Mouse (Mus musculus) cortical plate, adult 2 months (tissue): ENCODE data around the gene Spocd1.

Experiments
- CTCF ChIP-seq: fragments of 200-500 bp; IDR thresholded peaks from 2 replicates; pipeline ENCODE4 v1.5.1; 2011; ENCODE audit warnings: mild to moderate bottlenecking, control low read depth, low read length; ENCODE audit not compliant: insufficient read depth; ENCODE audit errors: extremely low read depth
- POLR2A ChIP-seq: fragments of 200-500 bp; IDR thresholded peaks from 2 replicates; pipeline ENCODE4 v1.6.1; 2011; ENCODE audit warnings: mild to moderate bottlenecking, low read length, control low read depth; ENCODE audit not compliant: insufficient read depth; ENCODE audit errors: extremely low read depth

DNA sequence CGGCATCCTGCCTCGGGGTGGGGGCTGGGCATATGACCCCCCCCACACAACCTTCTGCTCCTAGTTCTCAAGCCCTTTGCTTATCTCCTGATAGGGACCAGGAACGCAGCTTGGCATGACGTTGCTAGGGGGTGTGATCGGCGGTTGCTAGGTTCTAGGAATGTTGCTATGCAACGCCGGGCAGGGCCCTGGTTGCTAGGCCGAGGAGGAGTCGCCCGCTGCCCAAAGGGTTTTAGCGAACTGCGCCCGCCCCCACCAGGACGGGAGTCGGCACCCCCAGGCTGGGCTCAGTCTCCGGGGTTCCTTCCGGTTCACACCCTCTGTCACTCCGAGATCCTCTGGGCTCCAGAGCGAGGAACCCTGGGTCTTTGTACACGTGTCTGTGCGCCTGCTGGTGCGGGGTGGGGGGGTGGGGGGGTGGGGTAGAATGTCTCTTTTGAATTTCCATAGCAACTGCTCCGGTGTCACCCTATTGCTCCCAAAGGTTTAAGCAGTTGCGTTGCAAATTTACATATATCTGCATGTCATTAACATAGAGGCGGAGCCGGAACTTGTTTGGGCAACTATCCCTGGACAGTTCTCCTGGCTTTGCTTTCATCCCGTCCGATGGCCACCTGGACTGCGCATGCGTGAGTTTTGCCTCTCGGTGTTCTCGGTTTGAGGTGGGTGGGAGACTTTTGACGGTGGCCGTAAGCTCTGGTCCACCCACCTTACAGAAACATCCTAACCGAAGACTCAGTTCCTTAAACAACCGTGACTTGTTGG, 31.3 kb downstream of the Spocd1 start:
- TF ChIP-seq CTCF (no peak), POLR2A (peak; percentile 43; the same call in 1 of the 2 replicates)
